Mouse (Mus musculus) spleen, postnatal 14 days (tissue): ENCODE data around the gene Olfr312.

ENCODE experiments used
- DNase-seq, 2 experiments: peaks; one replicate each; pipeline ENCODE4 v3.0.0; 2021 to 2022; ENCODE audit warnings: low spot score in 2 of 2

The Olfr312 gene

DNA sequence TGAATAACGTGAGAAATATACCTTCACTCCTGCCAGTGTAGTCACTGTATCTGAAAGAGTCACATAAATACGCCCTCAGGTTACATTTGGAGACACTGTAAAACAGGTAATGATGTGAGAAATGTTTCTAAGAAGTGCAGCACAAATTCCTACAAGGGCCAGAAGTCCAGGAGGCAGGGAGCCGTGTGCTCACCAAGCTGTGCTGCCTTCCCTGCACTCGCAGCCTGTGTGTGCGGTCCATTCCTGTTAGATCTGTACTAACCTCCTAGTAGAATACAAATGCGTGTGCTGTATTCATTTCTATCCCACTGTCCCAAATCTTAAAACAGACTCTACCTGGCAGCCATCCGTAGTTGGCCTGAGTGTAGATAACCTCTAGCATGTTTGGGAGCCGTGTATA lies 31.7 kb downstream of the Olfr312 start:
- DNase-seq = no peak

DNA sequence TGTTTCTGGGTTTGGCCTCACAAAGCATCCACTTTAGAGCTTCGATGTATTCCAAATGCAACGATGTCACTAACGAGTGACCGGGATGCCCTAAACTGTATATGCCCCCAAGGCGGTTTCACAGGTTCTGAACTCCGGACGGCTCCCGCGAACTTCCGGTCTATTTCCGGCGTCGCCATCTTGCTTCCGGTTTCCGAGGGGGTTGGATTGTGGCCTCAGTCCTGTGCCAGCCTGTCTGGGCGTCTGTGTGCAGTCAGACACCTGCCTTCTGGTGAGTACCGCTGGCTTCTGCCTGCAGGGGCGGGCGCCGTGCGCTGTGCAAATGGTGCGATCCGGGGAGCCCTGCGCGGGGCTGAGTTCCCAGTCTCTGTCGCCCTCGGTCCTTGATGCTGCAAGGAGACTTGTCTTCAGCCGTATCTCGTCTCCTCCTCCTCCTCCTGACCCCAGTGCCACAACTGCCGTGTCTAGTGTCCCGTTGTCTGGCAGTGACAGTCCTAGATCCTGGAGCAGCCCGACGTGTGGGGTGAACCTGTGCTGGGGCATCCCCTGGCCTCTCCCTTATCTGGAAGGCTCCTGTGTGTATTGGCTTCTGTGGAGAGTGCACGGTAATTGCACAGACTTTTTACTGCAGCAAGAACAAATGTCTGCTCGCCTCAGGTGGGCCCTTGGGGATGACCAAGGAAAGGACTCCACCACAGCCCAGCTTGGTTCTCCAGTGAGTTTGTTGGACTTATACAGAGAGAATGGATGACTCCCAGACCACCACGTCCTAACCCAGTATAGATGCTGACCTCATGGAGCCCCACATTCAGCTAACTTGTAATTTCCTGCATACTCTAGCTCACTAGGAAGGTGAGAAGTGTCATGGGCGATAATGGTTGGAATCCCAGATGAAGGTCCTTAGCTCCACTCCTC lies 38.3 kb downstream of the Olfr312 start, which contains the start of gene 2810021J22Rik:
2810021J22Rik (plus strand) TSS at position 178 of the 915 bp plus-strand sequence.
- DNase-seq = peak; percentile 65 to 77

DNA sequence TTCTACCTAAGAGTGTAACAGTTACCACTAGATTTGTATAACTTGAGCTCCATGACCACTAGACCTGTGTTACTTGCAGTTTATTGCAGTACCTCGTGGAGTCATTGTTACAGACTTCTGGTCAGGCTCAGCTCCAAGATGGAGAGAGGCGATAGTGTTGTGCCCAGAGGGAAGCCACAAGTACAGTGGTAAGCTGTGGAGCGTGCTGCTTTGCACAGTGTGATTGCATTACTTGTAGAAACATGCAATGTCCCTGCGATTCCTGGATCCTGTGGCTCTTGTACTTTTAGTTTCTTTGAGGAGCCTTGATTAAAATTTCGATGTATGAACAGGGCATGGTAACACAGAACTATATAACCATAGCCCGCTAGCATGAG lies 38.9 kb downstream of the Olfr312 start:
- no peak for DNase-seq

DNA sequence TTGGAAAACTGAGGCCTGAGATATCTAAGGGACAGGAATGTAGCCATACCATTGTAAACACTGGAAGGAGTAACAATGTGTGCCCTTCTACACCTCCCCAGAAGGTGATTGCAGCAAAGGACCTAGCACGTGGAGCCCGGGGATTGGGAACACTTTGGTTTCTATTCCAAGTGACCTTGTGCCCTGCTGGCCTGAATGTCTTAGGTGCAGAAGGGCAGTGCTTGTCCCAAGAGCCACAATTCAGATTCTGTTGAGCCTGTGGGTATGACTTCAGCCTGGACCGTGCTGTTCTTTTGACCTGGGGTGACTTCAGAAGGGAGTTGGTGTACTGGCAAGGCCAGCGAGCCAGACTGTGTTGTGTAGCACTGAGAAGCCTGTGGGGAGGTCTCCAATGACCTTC lies 41.9 kb downstream of the Olfr312 start:
- no peak for DNase-seq

DNA sequence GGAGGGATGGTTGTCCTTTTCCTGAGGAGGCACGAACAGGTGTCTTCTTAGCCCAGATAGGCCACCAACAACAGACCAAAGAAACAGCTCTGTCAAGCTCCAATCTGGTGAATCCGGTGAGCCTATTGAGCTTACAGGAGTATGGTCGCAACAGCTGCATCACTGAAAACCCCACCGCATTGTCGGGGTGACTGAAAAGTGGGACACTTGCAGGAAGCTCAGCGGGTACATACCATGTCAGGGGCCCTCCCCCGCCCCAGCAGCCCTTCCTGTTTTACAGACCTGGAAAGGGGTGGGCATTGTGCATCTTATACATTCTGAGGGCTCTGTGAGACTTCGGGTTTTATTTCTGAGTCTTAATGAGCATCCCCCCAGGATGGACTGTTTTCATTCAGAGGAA lies 54.7 kb downstream of the Olfr312 start:
- DNase-seq = no peak
